Mouse (Mus musculus): Measurements from ENCODE around the gene Clcnka. TPM values are rescaled to one million over a fixed set of nuclear protein-coding genes. Genes with fewer than 3 reads are reported as not detected.
A peak's percentile ranks its signal among the peaks of the same experiment; 100 is the strongest.

The Clcnka gene
- total RNA-seq, 2 experiments from 2014 or later: not detected

DNA sequence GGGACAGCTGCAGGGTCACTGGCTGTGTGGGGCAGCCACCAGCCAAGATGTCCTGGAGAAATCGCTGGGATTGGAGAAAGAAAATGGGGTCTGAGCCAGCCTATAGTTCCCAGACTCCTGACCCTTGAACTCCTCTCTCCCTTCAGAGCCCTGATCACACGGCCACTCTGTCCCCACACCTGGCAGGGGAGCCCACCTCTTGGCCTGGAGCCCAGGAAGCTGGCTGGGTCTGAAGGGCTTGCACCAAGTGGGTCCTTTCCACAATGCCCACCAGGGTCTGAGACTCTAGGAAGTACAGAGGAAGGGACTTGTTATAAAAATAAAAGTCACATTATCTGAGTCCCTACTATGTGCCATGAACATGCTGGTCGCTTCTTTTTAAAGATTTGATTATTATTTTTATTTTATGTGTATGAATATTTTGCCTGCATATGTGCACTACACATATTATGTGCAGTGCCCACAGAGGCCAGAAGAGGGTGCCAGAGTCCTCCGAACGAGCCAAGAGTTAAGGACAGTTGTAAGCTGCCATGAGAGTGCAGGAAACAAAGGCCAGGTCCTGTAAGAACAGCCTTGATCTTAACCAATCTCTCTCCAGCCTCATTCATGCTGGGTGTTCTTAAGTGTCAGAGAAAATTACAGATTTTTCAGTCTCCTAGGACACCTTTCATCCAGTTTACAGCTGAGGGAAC lies 11.3 kb downstream of the Clcnka start:
- intact Hi-C loops (cut with DNase I): loop anchor here (2.0 to 5.0 kb wide), 2 partner anchors 188 to 460 kb away; partner anchors contain the start of gene Ctrc
- DNase-seq (ENCODE audit: low spot score in 2 of 2): peak; percentile 69 to 83

DNA sequence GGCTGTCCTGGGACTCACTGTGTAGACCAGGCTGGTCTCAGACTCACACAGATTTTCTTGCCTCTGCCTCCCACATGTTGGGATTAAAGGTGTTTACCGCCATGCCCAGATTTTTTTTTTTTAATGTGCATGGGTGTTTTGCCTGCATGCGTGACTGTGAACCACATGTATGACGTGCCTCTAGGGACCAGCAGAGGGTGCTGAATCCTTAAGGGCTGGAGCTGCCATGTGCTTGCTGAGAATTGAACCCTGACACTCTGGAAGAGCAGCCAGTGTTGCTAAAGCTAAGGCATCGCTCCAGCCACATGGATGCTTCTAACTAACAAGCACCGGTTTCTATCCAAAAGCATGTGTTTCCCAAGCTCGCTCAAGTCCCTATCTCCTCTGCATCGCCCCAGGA lies 12.4 kb downstream of the Clcnka start:
- DNase-seq (ENCODE audit: low spot score in 2 of 2): no peak
- intact Hi-C loops (cut with DNase I): loop anchor here (2.0 to 5.0 kb wide), 2 partner anchors 189 to 461 kb away; partner anchors contain the start of gene Ctrc

DNA sequence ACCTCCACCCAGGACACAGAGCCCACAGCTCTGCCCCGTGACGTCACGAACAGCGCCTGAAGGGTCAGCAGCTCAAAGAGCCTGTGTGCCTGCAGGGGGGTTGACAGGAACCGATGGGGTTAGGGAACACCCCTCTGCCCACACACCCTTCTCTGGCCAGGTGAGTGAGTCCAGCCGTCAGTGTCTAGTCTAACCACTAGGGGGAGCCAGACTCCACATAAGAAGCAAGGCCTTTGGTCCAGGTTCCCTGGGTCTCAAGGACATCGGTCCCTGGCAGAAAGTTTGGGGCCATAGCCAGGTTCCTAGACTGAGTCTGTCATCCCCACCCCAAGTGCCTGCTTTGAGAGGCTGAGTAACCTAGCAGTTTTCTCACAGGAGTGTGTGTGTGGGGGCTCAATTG lies 13.2 kb downstream of the Clcnka start:
- intact Hi-C loops (cut with DNase I): loop anchor here (5.0 kb wide), 1 partner anchor 462 kb away; the partner anchor contains the start of gene Ctrc
- peak in 1 of 2 experiments; percentile 27 for DNase-seq (ENCODE audit: low spot score in 2 of 2)

DNA sequence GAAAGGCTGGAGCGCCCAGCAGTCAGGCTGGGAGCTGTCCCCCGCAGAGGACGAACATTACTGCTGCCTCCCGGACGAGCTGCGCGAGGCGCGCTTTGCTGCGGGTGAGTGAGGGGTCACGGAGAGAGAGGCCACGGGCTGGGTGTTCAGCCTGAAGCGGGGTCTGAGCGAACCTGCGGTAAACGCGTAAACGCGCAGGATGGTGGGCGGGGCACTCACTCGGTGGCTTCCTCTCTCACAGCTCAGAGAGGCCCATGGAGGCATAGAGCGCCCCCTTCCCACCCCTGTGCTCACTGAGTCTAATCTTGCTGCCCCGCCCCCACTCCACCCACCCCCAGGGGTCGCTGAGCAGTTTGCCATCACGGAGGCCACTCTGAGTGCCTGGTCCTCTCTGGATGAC lies 16.1 kb downstream of the Clcnka start:
- intact Hi-C loops (cut with DNase I): no loop called here
- no peak for DNase-seq (ENCODE audit: low spot score in 2 of 2)

DNA sequence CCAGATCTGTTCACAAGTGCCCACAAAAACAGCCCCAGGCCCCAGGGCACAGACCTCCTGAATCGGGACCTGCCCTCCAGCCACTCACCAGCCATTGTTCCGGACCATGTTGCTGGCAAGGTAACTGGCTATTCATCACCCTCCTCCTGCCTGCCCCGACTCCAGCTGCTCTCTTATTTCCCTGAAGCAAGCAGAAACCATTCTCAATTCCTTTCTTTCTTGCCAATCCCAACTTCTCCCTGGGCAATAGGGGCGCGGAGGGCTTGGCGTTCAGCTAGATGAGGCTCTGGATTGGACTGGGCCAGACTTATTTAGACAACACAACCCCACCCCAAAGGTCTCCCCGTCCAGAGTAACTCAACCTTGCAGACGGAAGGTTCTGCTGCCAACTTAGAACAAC lies 18.9 kb downstream of the Clcnka start:
- intact Hi-C loops (cut with DNase I): no loop called here
- no peak for DNase-seq (ENCODE audit: low spot score in 2 of 2)

DNA sequence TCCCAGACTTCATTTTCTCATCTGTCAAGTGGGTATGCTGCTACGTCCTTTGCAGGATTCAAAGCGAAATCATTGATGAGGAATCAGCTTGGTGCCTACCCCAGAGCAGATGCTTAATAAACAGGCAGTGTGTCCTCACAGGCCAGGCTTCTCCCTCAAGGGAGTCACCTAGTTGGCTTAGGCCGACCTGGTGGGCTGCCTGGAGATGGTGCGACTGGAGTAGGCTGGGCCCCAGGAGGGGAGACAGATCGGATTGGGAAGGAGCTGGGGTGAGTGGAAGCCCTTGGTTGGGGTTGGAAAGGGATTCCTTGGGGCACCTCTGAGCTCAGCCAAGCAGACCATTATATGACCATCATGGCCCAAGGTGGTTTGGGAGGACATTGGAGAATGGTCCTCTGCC lies 26.1 kb downstream of the Clcnka start:
- no peak for DNase-seq (ENCODE audit: low spot score in 2 of 2)
- intact Hi-C loops (cut with DNase I): no loop called here

DNA sequence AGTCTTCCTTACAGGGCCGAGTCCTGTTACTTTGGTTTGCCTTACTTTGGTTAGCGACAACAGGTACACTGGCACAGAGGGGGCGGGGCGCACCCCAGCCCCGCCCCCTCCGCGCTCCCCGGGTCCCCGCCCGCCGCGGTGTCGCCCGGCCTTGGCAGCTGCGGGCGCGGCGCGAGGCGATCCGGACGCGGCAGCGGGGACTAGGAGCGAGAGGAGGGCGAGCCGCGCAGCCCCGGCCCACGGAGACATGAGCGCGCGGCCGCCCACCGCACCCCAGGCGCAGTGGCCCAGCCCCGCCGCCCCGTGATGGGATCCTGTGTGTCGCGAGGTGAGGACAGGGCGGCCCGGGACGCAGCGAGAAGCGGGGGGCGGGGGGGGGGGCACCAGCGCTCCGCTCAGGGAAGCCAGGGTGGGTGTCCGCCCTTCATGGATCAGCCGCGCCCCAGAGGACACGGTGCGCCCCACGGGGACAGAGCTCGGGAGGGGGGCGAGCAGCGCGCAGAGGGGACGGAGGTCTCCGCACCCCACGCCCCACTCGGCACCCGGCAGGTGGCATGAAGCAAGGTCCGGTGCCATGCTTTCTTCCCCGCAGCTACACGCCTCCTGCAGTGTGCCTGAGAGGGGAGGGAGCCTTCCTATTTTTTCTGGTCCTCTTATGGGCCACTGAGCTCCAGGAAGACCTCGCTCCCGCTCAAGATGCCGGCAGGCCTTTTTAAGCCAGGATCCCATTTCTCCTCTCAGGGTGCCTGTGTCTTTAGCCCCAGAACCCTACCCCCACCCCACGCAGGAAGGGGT lies 30.3 kb downstream of the Clcnka start, which contains the start of gene Fam131c:
TSS of gene Fam131c (plus strand) at position 224 of the 795 bp plus-strand sequence.
- DNase-seq (ENCODE audit: low spot score in 2 of 2): no peak
- intact Hi-C loops (cut with DNase I): no loop called here

DNA sequence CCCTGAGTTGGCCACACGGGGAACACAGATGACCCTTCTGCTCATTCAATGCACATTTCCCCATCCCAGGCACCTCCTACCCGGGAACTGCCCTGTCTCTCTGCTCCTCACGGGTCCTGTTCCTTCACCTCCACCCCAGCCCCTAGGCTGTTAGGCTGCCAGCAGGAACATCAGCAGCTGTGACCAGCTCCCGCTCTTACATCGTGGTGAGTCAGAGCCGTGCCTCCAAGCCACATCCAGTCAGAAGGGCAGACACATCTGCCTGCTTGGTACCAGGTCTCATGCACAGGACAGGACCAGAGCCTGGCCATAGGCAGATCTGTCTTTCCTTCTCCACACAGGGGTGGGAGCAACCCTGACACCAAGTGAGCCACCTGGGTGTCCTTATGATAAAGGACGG lies 32.6 kb downstream of the Clcnka start:
- intact Hi-C loops (cut with DNase I): no loop called here
- no peak for DNase-seq (ENCODE audit: low spot score in 2 of 2)

DNA sequence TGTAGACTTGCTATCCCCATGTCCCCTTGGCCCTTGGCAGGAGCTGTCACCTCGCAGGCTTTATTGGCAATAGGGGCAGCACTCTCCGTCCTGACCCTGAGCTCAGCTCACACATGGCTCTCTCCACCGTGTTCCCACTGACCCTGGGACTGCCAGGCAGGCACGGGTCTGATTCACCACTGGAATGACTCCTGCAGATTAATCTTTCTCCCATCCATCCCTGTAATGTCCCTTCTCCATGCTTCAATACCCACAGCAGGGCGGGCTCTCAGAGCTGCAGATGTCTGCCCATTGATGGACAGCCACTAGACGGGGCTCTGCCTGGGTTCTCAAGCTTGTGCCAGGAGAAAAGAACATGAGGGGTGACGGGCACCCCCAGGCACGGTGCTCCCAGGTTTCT lies 33.4 kb downstream of the Clcnka start:
- intact Hi-C loops (cut with DNase I): no loop called here
- no peak for DNase-seq (ENCODE audit: low spot score in 2 of 2)

DNA sequence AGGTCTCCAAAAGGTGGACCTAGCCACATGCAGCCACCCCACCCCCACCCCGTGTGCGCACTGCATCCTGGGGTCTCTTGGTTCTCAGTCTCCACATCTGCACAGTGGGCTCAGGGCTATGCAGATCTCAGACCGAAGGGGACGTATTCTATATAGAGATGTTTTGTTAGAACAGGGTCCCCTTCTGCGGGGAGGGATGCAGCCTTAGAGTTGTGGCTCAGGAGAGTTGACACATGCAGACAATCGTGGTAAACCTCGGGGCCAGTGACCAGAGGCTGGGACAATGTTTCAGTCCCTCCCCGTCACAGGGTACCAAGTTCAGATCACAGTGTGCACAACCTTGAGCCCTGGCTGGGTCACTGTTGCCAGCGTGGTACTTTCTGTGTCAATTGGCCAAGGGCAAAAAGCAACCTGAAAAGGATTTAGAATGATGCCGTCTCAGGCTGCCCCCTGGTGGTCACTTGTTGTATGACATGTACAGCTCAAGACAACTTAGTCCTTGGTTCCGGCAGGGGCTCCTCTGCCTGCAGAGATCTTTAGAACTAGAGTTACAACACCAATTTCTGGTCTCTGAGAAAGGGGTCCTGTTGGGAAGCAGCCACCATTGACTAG lies 35.5 kb downstream of the Clcnka start:
- DNase-seq (ENCODE audit: low spot score in 2 of 2): peak; percentile 69 to 70
- intact Hi-C loops (cut with DNase I): loop anchor here (1.0 kb wide), 2 partner anchors 90 to 221 kb away; no protein-coding TSS in a partner anchor

DNA sequence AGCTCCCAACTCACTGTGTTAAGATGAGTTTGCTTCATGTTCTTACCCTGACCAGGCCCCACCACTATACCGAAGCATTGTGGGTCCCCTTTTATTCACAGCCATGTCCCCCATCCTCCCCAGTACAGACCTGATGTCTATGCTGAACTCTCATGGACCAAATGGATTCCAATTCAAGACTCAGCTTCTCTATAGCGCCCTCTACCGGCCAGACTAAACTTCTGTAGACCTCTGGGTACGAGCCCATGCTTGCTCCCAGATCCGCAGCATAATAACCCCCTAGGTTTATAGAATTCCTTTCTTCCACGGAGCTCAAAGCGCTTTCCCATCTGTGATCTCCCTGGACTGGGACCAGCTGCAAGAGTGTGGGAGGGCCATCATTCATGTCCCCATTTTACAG lies 37.7 kb downstream of the Clcnka start:
- intact Hi-C loops (cut with DNase I): loop anchor here (2.0 kb wide), 1 partner anchor 156 kb away; no protein-coding TSS in a partner anchor
- DNase-seq (ENCODE audit: low spot score in 2 of 2): no peak

DNA sequence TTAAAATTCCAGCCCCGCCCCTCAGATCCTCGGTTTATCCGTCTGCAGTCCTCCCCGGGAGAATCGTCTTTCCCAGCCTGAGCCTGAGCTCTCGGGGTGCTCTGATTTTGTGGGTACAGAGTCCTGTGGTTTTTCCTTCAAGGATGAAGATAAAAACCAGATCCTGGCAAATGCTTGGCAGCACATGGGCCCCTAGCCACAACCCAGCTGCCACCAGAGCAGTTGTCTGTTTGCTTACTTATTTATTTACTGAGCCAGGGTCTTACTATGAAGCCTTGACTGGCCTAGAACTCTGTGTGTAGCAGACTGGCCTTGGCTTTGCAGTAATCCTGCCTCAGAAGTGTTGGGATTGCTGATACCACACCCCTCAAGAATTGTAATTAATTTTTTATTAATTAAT lies 39.3 kb downstream of the Clcnka start:
- DNase-seq (ENCODE audit: low spot score in 2 of 2): no peak

DNA sequence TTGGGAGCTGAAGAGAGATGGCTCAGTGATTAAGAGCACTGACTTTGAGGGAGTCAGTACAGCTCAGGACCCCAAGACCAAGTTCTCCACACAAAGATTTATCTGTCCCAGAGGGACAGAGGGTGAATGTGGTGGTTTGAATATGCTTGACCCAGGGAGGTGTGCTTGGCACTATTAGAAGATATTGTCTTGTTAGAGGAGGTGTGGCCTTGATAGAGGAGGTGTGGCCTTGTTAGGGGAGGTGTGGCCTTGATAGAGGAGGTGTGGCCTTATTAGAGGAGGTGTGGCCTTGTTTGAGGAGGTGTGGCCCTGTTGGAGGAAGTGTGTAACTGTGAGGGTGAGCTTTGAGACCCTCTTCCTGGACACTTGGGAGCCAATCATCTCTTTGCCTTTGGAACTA lies 40.7 kb downstream of the Clcnka start:
- intact Hi-C loops (cut with DNase I): no loop called here
- DNase-seq (ENCODE audit: low spot score in 2 of 2): no peak

More for the DNA sequence above, 39.3 kb downstream of the Clcnka start:
- intact Hi-C loops (cut with DNase I): no loop called here

DNA sequence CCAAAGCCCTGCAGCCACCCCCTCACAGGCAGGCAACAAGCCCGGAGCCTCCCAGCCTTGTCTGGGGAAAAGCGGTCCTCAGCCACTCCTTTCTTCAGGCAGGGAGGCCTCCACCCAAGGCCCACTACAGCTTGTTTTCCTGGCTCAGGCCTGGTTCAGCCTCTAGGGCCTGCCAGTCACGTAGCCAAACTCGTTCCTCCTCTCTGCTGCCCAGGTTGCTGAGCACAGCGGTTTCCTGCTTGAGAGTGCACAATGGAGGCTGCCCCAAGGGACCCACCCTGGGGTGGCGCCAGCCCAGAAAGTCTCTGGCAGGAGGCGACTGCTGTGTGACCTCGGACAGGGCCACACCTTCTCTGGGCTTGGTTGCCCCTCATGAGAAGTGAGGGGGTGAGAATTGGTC lies 44.7 kb downstream of the Clcnka start:
- intact Hi-C loops (cut with DNase I): no loop called here
- no peak for DNase-seq (ENCODE audit: low spot score in 2 of 2)

DNA sequence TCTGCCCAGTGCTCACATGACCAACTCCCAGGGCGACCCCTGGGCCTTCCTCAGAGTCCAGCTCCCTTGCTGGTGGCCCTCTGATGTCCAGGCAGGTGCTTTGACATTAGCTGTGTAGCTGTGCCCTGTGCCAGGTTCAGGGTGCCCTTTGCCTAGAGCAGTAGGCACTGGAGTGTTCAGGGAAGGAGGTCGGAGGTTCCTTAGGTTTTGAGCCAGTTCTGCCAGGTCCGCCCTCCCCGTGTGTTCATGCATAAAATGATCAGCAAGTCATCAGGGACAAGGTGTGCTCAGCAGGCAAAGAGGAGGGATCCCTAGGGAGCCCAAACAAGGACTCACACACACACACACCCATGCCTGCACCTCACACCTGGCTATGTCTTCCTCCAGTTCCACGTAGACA lies 45.5 kb downstream of the Clcnka start:
- no peak for DNase-seq (ENCODE audit: low spot score in 2 of 2)

DNA sequence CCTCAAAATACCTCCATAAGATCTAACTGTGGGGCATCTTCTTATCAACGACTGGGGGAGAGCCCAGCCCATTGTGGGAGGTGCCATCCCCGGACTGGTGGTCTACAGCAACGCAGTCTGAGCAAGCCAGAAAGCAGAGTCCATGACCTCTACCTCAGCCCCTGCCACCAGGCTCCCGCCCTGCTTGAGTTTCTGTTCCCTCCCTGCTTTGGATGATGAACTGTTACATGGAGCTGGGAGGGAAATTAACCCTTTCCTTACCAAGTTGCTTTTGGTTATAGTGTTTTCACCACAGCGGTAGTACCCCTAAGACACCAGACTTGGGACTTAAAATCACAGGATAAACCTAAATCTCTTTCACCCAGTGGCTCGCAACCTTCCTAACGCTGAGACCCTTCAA lies 46.6 kb downstream of the Clcnka start:
- no peak for DNase-seq (ENCODE audit: low spot score in 2 of 2)
- intact Hi-C loops (cut with DNase I): no loop called here

More for the DNA sequence above, 45.5 kb downstream of the Clcnka start:
- intact Hi-C loops (cut with DNase I): no loop called here

DNA sequence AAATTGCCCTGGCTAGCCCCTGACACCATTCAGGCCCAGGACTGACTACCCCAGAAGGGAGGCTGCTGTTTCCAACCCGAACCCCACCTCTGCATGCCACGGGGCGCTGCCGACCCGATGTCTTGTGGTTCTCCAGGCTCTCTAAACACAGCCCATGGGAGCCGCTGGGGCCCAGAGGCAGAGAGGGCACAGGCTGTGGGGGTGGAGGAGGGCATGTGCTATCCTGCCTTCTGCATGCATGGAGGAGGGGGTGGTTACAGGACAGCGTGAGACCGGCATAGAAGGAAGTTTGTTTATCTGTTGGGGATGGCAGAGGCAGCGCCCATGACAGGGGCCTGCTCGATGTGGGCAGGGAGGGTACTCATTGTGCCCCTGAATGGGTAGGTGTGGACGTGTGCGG lies 48.5 kb downstream of the Clcnka start:
- intact Hi-C loops (cut with DNase I): no loop called here
- DNase-seq (ENCODE audit: low spot score in 2 of 2): no peak

DNA sequence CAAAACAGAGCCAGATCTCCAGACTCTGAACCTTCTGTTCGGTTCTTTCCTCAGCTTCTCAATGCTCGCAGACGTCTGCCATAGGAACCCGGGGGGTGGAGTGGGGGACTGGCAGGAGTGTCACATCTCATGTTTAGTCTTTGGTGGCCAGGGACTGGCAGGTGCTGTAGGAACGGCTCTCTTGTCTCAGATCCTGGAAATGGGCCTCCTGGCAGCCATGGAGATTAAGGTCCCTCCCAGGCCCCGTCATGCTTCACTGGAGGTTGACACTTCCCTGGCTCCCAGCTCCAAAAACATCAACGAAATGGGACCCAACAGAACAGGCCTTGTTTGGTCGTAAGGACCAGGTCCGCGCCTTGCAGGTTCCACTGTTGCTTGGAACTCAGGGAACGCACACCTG lies 49.9 kb downstream of the Clcnka start:
- intact Hi-C loops (cut with DNase I): no loop called here

DNA sequence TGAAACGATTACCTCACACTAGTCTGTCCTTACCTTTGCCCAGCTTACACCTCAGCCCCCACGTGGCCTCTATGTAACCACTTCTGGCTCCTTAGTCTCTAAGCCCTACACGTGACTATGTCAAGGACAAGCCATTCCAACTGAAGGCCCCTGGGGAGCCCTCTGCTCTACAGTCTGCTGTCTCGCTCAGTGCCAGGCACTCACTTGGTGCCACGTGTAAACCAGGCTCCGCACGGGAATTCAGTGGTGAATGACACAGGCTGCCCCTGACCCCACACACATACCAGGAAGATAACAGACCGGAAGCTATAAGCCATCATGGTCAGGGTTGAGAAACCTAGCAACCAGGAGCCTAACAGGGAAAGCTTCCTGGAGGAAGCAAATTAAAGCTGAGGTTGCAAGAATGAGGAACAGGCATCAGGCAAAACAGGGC lies 51.1 kb downstream of the Clcnka start:
- DNase-seq (ENCODE audit: low spot score in 2 of 2): no peak
- intact Hi-C loops (cut with DNase I): no loop called here

More for the DNA sequence above, 49.9 kb downstream of the Clcnka start:
- no peak for DNase-seq (ENCODE audit: low spot score in 2 of 2)

DNA sequence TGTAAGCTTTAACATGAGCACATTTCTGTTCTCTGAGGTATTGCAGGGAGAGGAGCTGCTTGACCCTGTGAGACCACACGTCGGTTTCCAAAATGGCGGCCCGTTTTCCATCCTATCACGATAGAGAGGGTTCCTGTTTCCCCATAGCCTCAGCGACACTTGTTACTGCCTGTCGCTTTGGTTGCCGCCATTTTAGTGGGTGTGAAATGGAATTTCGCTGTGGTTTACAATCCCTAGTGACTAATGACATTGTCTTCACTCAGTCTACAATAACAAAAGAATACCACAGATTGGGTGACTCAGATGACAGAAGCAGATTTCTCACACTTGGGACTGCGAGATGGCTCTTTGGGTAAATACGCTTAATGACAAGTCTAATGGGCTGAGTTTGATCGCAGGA lies 53.3 kb downstream of the Clcnka start:
- intact Hi-C loops (cut with DNase I): loop anchor here (1.0 kb wide), 1 partner anchor 12 kb away; no protein-coding TSS in a partner anchor
- no peak for DNase-seq (ENCODE audit: low spot score in 2 of 2)

All from left cerebral cortex, postnatal 25 days (tissue).